Mouse (Mus musculus): Measurements from ENCODE around the gene Slc24a3.

GRCm38 (mm10) chr2:145233547-145234398, 66.2 kb downstream of the Slc24a3 start:
- TF ChIP-seq CTCF (IDR thresholded peaks at IDR 0.05; ENCODE audit: borderline replicate concordance, extremely low read depth, insufficient read depth, insufficient read length), result no peak
- TF ChIP-seq POLR2A (IDR thresholded peaks at IDR 0.05; ENCODE audit: borderline replicate concordance, extremely low read depth, insufficient read depth, insufficient read length, poor library complexity, severe bottlenecking), result no peak

Data from brain, embryonic 14.5 days (tissue).